Mouse (Mus musculus) MEL-GATA-1-ER (cell line): ENCODE results near the gene Kcnab1.

ENCODE experiments used
- DNase-seq: peaks from one replicate; pipeline ENCODE4 v3.0.0-alpha.2; 2012; ENCODE audit warnings: low read depth; ENCODE audit errors: extremely low read depth

Kcnab1 gene

GRCm38 (mm10) chr3:65204356-65205075 is 95.3 kb downstream of the Kcnab1 start:
- DNase-seq = no peak

GRCm38 (mm10) chr3:65205539-65206020 is 96.4 kb downstream of the Kcnab1 start:
- DNase-seq = no peak

GRCm38 (mm10) chr3:65213725-65214124 is 104.5 kb downstream of the Kcnab1 start:
- DNase-seq = no peak

- no peak for DNase-seq
These were observed 105.5 kb downstream of the Kcnab1 start for GRCm38 (mm10) chr3:65214635-65215034.

- no peak for DNase-seq
These were observed 108.7 kb downstream of the Kcnab1 start for GRCm38 (mm10) chr3:65217673-65218579.

GRCm38 (mm10) chr3:65220287-65220686 is 111.1 kb downstream of the Kcnab1 start:
- DNase-seq = no peak

GRCm38 (mm10) chr3:65223635-65224034 is 114.5 kb downstream of the Kcnab1 start:
- no peak for DNase-seq

- no peak for DNase-seq
These were observed 121.8 kb downstream of the Kcnab1 start for GRCm38 (mm10) chr3:65230978-65231377.

- DNase-seq = no peak
These were observed 122.4 kb downstream of the Kcnab1 start for GRCm38 (mm10) chr3:65231419-65232090.

- no peak for DNase-seq
These were observed 139.8 kb downstream of the Kcnab1 start for GRCm38 (mm10) chr3:65249023-65249422.

- no peak for DNase-seq
These were observed 151.3 kb downstream of the Kcnab1 start for GRCm38 (mm10) chr3:65260521-65260920.

GRCm38 (mm10) chr3:65262506-65263422 is 153.6 kb downstream of the Kcnab1 start:
- DNase-seq = no peak

GRCm38 (mm10) chr3:65273317-65273716 is 164.1 kb downstream of the Kcnab1 start:
- no peak for DNase-seq

GRCm38 (mm10) chr3:65277777-65278176 is 168.6 kb downstream of the Kcnab1 start:
- DNase-seq = no peak

GRCm38 (mm10) chr3:65283366-65283765 is 174.2 kb downstream of the Kcnab1 start:
- no peak for DNase-seq

- DNase-seq = no peak
These were observed 179.8 kb downstream of the Kcnab1 start for GRCm38 (mm10) chr3:65288994-65289393.

GRCm38 (mm10) chr3:65296996-65297395 is 187.8 kb downstream of the Kcnab1 start:
- no peak for DNase-seq

- DNase-seq = no peak
These were observed 190.0 kb downstream of the Kcnab1 start for GRCm38 (mm10) chr3:65299205-65299604.

- DNase-seq = no peak
These were observed 192.3 kb downstream of the Kcnab1 start for GRCm38 (mm10) chr3:65301531-65301930.

- no peak for DNase-seq
These were observed 193.4 kb downstream of the Kcnab1 start for GRCm38 (mm10) chr3:65302559-65302958.

GRCm38 (mm10) chr3:65315837-65316236 is 206.7 kb downstream of the Kcnab1 start:
- DNase-seq = no peak
